Mouse (Mus musculus) heart, adult 9 months (tissue): Measurements from ENCODE around the gene Dnaja3.
"Not testable (repeated sequence)": the region's sequence is repeated elsewhere in the genome, so short reads cannot be mapped to it uniquely, and the experiment has no call there.

ENCODE experiments used
- DNase-seq, 2 experiments: peaks; one replicate each; pipeline ENCODE4 v3.0.0; 2022; ENCODE audit warnings: low spot score in 2 of 2

The Dnaja3 gene

DNA sequence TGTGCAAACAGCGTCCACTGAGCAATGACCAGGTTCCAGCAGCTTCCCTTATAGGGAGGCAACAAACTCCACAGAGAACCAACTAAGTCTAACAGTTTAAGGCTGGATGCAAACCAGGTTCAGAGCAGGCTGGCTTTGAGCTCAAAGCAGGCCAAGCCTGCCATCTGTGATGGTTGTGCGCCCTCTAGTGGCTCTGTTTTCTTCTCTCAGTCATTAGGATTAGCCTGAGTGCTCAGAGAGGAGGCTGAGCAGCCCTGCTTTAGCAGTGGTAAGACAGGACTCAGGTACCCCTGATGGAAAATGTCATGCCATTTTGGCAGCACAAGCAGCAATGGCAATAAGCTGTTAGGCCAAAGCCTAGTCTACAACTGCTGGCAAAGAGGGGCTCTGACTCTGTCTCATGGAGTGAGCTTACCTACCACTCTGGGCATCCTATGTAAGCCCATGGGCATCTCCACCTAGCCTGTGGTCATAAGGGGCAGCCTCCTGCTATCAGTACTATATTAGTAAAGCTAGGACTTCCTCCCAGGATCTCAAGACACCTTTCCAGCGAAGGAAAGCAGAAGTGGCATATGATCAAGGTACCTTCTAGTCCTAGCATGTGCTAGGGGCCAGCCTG lies 27.5 kb downstream of the Dnaja3 start:
- DNase-seq: peak; percentile 64 to 84

DNA sequence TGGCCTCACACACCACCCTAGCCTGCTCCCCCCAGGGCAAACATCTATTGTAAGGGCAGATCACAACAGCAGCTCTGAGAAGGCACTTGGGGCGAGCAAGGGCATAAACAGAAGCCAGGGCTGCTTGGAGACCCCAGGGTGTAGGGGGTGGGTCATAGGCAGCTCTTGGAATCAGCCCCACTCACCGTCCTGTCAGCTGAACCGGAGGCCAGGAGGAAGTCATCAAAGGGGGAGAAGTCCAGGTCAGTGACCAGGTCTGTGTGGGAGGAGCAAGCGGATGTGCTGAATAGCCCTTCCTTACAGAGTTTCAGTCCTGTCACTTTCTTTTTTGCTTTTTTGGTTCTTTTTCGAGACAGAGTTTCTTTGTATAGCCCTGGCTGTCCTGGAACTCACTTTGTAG lies 30.5 kb downstream of the Dnaja3 start:
- DNase-seq: no peak

DNA sequence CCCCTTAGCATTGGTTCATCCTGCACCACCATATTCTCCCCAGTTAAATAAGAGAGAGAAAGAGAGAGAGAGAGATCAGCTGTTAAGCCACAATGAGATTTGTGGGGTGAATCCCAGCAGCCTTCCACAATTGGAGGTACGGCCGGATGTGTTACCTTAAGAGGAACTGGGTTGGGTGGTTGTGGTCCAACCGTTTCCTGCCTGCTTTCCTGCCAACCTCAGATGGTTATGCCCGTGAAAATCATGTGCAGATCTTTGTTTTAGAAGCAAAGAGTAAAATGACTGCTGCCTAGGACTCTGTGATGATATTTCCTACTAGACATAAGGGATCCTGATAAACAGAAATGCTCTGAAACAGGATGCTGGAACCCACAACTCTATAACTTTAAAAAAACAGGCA lies 34.3 kb downstream of the Dnaja3 start:
- DNase-seq: no peak

DNA sequence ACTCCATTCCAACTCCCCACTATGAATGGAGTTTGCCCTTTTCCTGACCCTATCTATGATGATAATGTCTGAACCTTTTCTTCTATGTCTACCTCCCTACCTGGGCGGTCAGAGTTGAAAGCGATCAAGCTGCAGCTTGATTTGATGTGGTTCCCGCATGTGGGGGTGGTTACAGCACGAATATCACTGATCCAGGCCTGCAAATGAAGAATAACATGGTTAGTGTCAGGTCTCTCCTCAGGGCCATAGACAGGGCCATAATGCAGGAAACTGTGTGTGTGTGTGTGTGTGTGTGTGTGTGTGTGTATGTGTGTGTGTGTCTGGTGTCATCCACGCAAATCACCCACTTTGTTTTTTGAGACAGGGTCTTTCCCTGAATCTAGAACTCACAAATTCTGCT lies 37.0 kb downstream of the Dnaja3 start:
- DNase-seq: no peak

DNA sequence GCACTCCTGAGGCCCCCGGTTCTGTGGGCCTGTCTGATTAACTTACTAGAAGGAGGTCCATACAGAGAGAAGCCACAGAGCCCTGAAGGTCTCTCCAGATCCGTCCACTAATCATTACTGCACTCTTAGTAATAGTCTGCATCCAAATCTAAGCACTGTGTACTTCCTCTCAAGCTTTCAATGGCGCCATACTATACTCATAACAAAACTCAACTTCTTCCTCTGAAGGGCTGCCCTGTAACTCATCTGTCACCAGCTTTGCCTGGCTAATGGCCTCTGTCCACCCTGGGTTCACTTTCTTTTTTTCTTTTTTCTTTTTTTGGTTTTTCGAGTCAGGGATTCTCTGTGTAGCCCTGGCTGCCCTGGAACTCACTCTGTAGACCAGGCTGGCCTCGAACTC lies 38.3 kb downstream of the Dnaja3 start:
- no peak for DNase-seq

DNA sequence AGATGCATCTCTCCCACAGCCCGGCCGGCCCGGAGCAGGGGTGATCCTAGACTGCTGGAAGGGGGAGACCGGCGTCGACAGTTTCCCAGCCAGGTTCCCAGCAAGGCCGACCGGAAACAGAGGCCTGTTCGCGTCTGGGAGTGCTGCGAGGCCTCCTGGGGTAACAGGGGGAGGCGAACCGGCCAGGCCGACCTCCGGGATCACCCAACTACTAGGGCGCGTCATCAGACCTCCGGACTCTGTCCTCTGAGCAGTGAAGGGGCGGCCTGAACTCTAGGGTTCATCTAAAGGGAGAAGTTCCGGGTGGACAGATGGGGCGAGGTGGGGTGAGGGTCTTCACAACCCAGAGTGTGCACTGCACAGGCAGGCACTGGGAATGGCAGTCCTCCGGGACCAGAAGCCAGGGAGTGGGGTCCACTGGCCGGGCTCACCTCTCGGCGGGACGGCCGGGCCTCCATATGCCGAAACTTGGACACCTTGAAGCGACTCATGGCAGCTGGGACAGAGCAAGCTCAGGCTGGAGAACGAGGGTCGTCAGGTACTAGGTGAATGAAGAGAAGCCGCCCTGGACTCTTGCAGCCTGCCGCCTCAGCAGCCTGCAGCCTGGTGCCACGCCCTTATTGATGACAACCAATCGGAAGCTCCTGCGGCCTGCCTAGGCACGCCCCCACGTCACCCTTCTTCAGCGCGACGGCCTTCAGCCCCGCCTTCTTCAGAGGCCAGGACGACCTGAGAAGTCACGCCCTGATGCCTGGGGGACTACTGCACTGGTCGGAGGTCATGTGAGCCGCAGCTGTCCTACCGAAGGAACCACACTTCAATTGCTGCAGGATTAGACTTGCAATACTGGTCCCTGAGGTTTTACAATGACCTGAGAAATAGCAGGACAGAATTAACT lies 39.6 kb downstream of the Dnaja3 start, which contains the start of gene Coro7:
TSS of gene Coro7 (minus strand) at position 657 of the 898 bp plus-strand sequence.
- DNase-seq: peak; percentile 93 to 94

DNA sequence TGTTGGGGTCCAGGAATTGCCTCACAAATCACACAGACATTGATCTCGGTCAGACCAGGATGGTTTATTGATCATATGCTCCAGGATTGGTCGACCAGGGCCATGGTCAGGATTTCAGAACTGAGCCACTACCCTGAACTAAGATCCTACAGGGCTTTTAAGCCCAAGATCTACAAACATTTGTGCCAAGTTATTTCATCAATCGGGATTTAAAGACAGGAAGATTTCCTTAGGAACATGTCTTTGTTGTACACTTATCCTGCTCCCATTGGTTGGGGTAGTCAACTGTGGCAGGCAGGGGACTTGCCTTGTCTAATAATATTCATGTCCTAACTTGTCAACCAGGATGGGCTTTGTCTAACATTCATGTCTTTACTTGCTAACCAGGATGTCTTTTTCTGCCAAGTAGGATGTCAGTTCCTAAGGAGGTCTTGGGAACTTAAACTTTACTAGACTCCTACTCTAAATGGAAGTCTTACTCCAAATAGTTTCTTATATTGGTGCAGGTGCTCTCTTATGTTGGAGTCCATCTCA lies 41.2 kb downstream of the Dnaja3 start:
- DNase-seq: not testable (repeated sequence)

DNA sequence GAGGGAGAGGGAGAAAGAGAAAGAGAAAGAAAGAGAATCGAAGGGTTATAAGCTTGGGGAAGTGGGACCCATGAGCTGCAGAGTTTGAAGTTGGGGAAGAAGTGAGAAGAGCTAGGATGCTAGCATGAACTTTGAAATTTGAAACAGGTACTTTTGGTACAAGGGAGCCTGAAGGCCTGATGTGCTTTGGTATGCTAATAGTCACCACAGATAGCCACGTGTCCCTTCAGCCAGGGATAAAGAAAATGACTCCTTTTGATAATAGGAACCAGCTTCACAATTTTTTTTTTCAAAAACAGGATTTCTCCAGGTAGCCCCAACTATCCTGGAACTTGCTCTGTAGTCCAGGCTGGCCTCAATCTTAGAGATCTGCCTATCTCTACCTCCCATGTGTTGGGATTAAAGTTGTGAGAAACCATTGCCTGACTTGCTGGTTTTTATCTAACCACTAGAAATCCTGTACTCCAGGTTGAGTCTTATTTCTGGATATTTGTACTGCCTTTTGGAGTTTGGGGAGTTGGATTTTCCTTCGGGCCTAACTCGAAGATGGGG lies 42.9 kb downstream of the Dnaja3 start:
- DNase-seq: no peak

DNA sequence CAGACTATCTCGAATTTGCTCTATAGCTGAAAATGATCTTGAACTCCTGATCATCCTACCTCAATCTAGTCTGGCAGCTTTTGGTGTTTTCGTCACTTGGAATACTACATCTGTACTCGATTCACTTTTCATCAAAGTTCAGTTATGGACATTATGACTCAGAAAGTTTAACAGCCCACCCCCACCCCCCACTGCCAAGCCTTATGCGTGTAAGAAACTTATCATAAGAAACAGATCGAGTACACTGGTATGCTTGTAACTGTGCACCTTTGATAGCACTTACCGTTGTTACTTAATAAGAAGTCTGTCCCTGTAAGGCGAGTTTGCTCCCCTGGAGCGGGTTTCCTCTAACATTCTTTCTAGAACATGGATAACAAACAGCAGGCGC lies 43.4 kb downstream of the Dnaja3 start:
- no peak for DNase-seq

DNA sequence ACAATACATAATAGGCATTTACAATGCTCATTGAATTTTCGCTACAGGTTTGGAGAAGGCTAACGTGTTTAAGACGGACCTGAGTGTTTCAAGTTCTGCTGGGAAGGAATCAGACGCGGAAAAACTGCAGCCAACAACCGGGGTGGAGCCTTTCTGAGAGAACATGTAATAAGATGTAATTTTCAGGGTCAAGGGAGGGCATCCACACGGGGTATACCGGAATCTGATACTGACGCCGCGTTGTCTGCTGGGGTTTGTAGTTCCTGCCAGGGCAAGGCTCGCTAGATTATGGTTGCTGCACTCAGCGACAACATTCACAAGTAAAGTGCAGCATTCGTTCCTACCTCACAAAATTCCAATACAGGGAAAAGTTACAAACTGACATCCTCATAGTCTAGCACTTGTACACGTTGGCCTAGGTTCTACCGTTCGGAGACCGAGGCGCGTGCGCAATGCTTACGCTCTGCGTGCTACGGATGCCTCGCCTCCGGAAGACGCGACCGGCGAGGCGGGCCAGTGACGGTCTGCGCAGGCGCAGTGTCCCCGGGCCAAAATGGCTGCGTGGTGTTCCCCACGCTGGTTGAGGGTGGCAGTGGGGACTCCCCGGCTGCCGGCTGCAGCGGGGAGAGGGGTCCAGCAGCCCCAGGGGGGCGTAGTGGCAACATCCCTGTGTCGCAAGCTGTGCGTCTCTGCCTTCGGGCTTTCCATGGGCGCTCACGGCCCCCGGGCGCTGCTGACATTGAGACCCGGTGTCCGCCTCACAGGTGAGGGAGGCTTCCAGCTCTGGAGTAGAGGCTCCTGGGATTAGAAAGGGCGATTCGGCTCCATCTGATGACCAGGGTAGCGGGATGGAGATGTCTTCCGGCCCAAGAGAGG lies 44.0 kb downstream of the Dnaja3 start:
- peak; percentile 94 to 95 for DNase-seq

DNA sequence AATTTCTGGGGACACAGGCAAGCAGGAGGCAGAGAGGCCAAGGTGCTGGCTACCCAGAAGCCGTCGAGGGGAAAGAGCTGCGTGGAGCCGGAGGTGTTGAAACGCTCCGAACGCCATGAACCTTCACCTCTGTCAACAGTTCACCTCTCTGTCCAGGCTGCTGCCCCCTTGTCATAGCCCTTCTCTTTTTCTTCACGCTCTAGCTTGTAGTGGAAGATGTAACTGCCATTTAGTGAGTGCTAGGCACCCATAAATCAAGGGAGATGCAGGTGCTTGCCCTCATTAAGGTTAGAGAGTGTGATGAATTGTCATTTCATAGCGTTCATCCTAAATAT lies 44.6 kb downstream of the Dnaja3 start:
- no peak for DNase-seq

DNA sequence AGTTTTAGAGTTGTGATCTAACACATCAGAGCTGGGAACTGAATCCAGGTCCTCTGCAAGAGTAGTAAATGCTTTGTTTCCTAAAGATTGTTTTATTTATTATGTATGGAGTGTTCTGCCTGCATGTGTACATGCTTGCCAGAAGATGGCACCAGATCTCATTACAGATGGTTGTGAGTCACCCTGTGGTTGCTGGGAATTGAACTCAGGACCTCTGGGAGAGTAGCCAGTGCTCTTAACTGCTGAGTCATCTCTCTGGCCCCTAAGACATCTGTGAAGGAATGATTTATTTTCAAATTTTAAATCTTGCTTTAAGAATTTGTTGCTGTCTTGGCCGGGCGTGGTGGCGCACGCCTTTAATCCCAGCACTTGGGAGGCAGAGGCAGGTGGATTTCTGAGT lies 49.6 kb downstream of the Dnaja3 start:
- DNase-seq: not testable (repeated sequence)

DNA sequence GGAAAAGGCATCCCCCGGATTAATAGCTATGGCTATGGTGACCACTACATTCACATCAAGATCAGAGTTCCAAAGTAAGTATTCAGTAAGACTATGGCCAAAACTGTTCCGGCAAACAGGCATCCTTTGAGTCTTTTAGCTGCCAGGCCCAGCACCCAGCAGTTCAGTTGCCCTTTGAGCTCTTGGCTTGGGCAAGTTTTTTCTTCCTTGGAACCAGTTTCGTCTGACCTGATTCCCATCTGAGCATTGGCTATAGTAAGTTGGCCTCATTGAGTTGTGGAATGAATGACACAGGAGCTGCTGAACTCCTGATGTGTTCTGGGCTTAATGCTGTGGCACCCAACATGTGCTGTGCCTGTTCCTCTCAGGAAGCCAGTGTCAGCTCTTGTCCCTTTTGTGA lies 61.4 kb downstream of the Dnaja3 start:
- no peak for DNase-seq

DNA sequence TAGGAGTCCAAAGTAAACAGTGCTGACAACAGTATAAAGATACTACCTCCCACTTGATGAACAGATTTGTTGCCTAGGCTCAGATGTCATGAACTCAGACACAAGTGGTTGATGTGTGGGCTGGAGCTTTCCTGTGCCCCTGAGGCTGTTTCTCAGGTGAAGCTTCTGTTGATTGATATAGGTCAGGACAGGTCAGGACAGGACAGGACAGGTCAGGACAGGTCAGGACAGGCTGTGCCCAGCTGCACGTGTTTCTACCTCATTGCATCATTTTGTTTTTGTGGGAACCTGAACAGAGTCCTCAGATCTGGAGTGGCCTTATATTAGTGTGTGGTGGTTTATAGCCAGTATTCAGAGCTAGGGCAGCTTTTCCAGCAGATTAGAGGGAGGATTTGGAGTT lies 62.9 kb downstream of the Dnaja3 start:
- DNase-seq: no peak

DNA sequence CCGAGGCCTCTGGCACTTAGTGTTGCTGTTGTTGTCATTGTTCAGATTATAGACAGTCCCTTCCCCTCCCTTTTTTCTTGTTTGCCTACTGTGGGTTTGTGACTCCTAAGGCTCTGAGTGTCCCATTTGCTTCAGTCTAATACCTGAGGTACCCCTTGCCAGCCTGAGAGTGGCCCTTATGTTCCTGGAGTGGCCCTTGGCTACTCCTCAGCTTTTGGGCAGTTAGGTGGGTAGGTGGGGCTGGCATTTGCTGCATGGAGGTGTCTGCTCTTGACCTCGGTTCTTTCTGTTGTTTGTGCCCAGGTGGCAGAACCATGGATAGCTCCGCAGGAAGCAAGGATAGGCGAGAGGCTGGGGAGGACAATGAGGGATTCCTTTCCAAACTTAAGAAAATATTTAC lies 65.8 kb downstream of the Dnaja3 start:
- DNase-seq: no peak

DNA sequence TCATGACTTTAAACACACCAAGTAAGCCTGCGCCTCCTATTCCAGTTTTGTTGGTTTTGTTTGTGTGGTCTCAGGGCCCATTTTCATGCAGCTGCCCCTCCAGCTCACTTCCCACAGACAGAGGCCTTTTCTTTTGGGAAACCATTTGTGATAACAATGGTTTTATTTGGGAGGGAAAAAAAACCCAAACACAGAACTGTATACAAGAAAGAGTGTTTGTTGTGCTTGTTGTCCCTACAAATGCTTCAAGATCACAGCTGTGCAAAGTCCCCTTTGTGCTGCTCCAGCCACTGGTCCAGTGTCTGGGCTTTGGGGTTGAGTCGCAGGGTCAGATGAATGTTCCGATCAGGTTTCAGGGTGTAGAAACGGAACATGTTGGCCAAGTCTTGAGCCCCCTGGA lies 71.4 kb downstream of the Dnaja3 start:
- no peak for DNase-seq

DNA sequence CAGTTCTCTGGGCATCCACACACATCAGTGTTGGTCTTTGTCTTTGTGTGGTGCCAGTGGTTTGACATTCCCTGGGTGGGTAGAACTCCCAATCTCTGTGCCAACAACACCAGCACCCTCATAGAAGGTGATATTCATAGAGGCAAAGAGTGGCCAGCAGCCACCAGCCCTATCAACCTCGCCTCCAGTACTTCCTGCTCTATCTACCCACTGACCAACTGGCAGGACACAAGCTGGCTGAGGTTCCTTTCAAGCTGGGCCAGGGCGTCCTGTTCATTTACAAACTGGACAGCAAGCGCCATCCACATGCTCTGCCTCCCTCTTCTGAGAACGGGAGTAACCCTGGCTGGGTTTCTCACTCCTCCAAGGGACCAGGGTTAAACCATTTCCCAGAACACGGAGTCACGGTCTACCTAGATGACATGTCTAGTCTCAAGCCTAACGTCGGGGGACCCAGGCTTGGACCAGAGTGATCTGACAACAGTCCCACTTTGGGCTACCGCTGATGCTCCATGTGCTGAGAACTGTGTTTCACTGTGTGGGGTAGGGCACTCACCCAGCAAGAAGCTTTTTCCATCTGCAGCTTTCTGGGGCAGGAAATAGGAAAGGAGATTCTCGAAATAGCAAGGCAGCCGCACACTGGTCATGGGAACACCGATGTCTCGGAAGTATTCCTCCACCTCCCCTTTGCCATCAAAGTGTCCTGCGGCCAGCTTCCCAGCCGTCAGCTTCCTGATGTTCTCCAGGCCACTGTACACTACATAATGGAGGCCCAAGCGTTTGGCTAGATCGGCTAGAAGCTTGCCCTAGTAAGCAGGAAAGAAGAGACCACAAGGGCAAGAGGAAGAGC lies 74.3 kb downstream of the Dnaja3 start:
- DNase-seq: peak; percentile 37 to 58

DNA sequence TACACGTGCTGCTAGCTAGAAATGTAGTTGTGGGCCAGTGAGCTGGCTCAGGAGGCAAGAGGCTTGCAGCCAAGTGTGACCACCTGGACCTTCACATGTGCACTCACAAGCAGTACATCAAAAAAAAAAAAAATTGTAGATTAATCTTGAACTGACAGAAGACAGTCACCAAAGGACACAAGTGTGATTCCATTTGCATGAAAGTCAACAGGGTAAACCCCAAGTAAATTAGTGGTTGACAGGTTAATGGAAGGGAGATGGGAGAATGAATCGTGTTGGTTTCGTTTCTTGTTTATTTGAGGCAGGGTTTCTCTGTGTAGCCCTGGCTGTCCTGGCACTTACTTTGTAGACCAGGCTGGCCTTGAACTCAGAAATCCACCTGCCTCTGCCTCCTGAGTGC lies 78.1 kb downstream of the Dnaja3 start:
- no peak for DNase-seq

DNA sequence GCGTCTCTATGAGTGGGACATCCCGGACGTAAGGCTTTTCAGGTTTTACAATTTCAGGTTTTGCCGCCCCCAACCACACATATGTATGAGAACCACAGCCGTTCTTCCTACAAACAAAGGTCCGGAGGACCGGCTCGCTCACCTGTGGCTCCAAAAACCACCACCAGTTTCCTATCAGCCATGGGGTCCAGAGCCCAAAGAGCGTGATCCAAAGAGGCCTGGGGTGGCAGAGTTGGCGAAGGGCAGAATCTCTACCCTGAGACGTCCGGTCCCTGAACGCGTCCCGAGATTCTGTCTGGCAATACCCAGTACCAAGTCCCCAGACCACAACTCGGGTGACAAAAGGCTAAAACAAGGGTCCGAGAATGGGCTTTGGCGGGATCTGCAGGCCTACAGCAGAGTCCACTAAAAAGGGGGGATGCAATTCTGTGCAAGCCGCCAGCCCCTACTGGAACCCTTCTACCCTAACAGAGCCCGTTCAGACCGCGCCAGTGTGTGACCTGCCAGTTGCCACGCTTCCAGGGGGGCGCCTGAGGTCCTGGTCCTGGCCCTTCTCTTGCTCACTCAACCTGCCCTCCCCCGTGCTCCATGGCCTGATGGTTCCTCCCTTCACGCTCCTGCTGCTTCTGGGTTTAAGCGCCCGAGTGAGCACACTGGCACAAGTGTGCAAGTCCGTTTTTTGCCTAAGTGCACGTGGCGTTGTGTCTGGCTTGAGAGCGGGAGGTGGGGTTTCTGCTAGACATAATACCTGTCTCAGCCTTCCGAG lies 79.1 kb downstream of the Dnaja3 start, which contains the start of gene Nmral1:
TSS of gene Nmral1 (minus strand) at position 604 of the 766 bp plus-strand sequence.
- DNase-seq: peak; percentile 45 to 57
